Mouse (Mus musculus): ENCODE results near the gene Fkrp. TPM values are rescaled to one million over a fixed set of nuclear protein-coding genes. Genes with fewer than 3 reads are reported as not detected.
A peak's percentile ranks its signal among the peaks of the same experiment; 100 is the strongest.

Fkrp gene
- 8.7 and 15.6 TPM in 2 replicates for total RNA-seq (2017)

DNA sequence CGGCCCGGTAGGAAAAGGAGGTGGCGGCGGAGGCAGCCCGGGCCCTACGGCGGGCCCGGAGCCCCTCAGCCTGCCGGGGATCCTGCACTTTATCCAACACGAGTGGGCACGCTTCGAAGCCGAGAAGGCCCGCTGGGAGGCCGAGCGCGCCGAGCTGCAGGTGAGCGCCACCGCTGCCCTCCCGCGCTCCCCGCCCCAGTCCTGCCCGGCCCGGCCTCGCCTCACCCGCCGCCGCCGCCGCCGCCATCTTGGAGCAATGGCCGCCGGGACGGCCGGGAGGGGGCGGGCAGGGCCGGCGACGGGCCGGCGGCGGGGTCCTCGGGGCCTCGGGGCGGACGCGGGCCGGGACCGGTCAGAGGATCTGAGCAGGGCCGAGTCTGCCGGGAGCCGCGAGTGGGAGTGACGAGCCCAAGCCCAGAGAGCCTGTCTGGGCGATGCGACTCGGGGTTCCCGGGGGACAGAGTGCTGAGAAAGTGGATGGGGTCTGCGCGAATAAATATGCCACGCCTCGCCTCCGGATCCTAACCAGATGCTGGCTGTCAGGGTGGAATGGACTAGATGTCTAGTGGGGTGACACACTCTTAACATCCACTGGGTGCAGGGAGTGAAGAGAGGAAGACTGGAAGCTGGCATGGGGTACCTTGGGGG, at the start of gene Fkrp:
Gene Fkrp (minus strand): TSS at position 258 of the 648 bp plus-strand sequence.
- peak in 1 of 2 experiments; percentile 33; a peak in 1 of 4 replicates for ATAC-seq (replicated peaks in 1 of 2; ENCODE audit: insufficient read depth in 1 of 2, low FRiP score in 2 of 2, low TSS enrichment in 1 of 2, low read depth in 1 of 2, poor library complexity in 2 of 2, severe bottlenecking in 2 of 2)

GRCm38 (mm10) chr7:16859902-16860651, 43.5 kb upstream of the Fkrp start:
- ATAC-seq (replicated peaks in 1 of 2; ENCODE audit: insufficient read depth in 1 of 2, low FRiP score in 2 of 2, low TSS enrichment in 1 of 2, low read depth in 1 of 2, poor library complexity in 2 of 2, severe bottlenecking in 2 of 2) = peak in 1 of 2 experiments; percentile 46; a peak in 2 of 4 replicates

GRCm38 (mm10) chr7:16858336-16858735, 41.8 kb upstream of the Fkrp start:
- peak; percentile 53 to 74 for ATAC-seq (replicated peaks in 1 of 2; ENCODE audit: insufficient read depth in 1 of 2, low FRiP score in 2 of 2, low TSS enrichment in 1 of 2, low read depth in 1 of 2, poor library complexity in 2 of 2, severe bottlenecking in 2 of 2)

- no peak for ATAC-seq (replicated peaks in 1 of 2; ENCODE audit: insufficient read depth in 1 of 2, low FRiP score in 2 of 2, low TSS enrichment in 1 of 2, low read depth in 1 of 2, poor library complexity in 2 of 2, severe bottlenecking in 2 of 2)
These were observed 36.8 kb upstream of the Fkrp start for GRCm38 (mm10) chr7:16853302-16853831.

- ATAC-seq (replicated peaks in 1 of 2; ENCODE audit: insufficient read depth in 1 of 2, low FRiP score in 2 of 2, low TSS enrichment in 1 of 2, low read depth in 1 of 2, poor library complexity in 2 of 2, severe bottlenecking in 2 of 2) = no peak
These were observed 35.1 kb upstream of the Fkrp start for GRCm38 (mm10) chr7:16851636-16852035.

- no peak for ATAC-seq (replicated peaks in 1 of 2; ENCODE audit: insufficient read depth in 1 of 2, low FRiP score in 2 of 2, low TSS enrichment in 1 of 2, low read depth in 1 of 2, poor library complexity in 2 of 2, severe bottlenecking in 2 of 2)
These were observed 32.0 kb upstream of the Fkrp start for GRCm38 (mm10) chr7:16848579-16848978.

GRCm38 (mm10) chr7:16847507-16847906, 31.0 kb upstream of the Fkrp start:
- ATAC-seq (replicated peaks in 1 of 2; ENCODE audit: insufficient read depth in 1 of 2, low FRiP score in 2 of 2, low TSS enrichment in 1 of 2, low read depth in 1 of 2, poor library complexity in 2 of 2, severe bottlenecking in 2 of 2) = no peak

- ATAC-seq (replicated peaks in 1 of 2; ENCODE audit: insufficient read depth in 1 of 2, low FRiP score in 2 of 2, low TSS enrichment in 1 of 2, low read depth in 1 of 2, poor library complexity in 2 of 2, severe bottlenecking in 2 of 2) = no peak
These were observed 30.2 kb upstream of the Fkrp start for GRCm38 (mm10) chr7:16846775-16847174.

DNA sequence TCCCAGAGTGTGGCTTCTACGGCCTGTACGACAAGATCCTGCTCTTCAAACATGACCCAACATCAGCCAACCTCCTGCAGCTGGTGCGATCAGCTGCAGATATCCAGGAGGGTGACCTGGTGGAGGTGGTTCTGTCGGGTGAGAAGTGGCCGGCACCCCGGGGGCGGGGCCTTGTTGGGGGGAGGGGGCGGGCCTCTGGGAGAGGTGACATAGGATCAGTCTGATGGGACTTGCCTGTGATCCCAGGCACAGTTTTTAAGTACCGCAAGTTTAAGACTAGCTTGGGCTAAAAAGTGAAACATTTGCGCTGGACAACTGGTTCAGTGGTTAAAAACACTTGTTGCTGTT, 29.3 kb upstream of the Fkrp start:
- ATAC-seq (replicated peaks in 1 of 2; ENCODE audit: insufficient read depth in 1 of 2, low FRiP score in 2 of 2, low TSS enrichment in 1 of 2, low read depth in 1 of 2, poor library complexity in 2 of 2, severe bottlenecking in 2 of 2) = no peak

GRCm38 (mm10) chr7:16845072-16845819, 28.7 kb upstream of the Fkrp start:
- ATAC-seq (replicated peaks in 1 of 2; ENCODE audit: insufficient read depth in 1 of 2, low FRiP score in 2 of 2, low TSS enrichment in 1 of 2, low read depth in 1 of 2, poor library complexity in 2 of 2, severe bottlenecking in 2 of 2) = peak; percentile 5 to 25; a peak in 3 of 4 replicates

DNA sequence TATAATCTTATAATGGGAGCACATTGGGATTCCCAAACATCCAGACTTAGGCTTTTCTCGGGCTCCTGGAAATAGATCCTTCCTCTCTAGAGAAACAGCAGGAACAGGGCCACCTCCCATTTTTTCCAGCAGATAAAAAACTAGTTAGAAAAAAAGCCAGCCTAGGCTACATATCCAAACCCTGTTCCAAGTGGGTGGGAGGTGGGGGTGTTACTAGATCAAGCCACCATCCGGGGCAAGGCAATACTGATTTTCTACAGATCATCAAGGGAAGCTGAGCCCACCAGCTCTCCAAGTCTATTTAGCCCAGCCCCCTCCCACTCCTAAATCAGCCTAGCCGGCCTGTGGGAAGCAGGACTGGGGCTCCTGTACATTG, 28.2 kb upstream of the Fkrp start:
- no peak for ATAC-seq (replicated peaks in 1 of 2; ENCODE audit: insufficient read depth in 1 of 2, low FRiP score in 2 of 2, low TSS enrichment in 1 of 2, low read depth in 1 of 2, poor library complexity in 2 of 2, severe bottlenecking in 2 of 2)

DNA sequence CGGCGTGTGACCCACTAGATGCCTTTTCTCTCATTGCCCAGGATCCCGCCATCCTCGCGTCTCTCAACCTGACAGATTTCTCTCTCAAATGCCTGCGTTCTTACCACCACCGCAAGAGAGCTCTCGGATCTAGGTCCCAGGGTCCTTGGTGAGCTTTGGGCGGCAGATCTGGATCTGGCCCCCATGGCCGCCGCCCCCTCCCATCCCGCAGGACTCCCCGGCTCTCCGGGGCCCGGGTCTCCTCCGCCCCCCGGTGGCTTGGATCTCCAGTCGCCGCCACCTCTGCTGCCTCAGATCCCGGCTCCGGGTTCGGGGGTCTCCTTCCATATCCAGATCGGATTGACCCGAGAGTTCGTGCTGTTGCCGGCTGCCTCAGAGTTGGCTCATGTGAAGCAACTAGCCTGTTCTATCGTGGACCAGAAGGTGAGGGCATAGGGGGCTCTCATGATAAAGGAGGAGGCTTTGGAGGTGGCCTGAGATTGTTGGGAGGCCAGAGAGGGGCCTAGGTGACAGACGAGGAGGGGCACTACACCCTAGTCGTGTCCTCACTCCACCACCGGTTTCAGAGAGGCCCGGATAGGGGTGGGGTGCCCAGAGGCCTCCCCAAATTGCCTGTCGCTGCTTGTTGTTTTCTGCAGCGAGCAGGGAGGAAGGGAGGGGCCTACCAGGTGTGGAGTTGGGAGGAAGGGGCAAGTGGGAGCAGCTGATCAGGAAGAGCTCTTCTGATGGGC, 27.1 kb upstream of the Fkrp start:
- no peak for ATAC-seq (replicated peaks in 1 of 2; ENCODE audit: insufficient read depth in 1 of 2, low FRiP score in 2 of 2, low TSS enrichment in 1 of 2, low read depth in 1 of 2, poor library complexity in 2 of 2, severe bottlenecking in 2 of 2)

DNA sequence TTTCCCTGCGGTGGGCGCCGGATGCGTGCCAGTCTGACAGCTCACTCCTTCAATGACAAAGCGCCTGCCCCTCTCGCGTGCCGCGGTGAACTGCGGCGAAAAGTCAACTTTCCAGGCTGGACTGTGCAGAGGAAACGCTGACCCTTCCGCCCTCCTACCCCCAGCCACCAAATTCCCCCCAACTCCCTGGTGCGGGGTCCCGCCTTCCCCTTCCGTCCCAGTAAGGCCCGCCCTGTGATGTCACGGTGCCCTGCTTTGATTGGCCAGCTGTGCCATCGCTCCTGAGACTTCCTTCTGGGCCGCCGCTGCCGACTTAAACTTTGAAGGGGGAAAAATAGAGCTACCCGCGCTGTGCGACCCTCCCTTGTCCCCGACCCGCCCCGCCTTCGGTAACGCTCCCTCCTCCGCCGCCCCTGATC, 26.1 kb upstream of the Fkrp start, which contains the start of gene Prkd2:
Gene Prkd2 (plus strand): TSS at position 258 of the 419 bp plus-strand sequence.
- ATAC-seq (replicated peaks in 1 of 2; ENCODE audit: insufficient read depth in 1 of 2, low FRiP score in 2 of 2, low TSS enrichment in 1 of 2, low read depth in 1 of 2, poor library complexity in 2 of 2, severe bottlenecking in 2 of 2) = peak; percentile 47 to 60

GRCm38 (mm10) chr7:16841561-16842560, 25.3 kb upstream of the Fkrp start:
- peak; percentile 60 to 63 for ATAC-seq (replicated peaks in 1 of 2; ENCODE audit: insufficient read depth in 1 of 2, low FRiP score in 2 of 2, low TSS enrichment in 1 of 2, low read depth in 1 of 2, poor library complexity in 2 of 2, severe bottlenecking in 2 of 2)

GRCm38 (mm10) chr7:16841078-16841477, 24.5 kb upstream of the Fkrp start:
- ATAC-seq (replicated peaks in 1 of 2; ENCODE audit: insufficient read depth in 1 of 2, low FRiP score in 2 of 2, low TSS enrichment in 1 of 2, low read depth in 1 of 2, poor library complexity in 2 of 2, severe bottlenecking in 2 of 2) = no peak

DNA sequence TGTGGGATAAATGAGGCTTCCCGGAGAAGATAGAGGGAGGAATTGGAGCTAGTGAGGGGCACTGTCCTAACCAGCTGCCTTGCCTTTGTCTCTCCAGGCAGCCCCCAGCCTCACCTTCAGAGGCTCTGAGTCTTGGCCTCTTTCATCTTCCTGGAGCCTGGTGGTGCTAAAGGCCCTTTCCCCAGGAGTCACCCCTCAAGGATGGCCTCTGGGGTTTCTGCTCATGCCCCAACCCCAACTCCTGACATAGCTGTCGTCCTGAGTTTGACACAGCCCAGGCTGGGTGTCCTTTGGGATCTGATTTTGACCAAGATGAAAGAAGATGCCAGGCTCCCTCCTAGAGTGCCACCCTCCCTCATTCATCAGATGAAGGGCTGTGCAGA, 23.6 kb upstream of the Fkrp start:
- no peak for ATAC-seq (replicated peaks in 1 of 2; ENCODE audit: insufficient read depth in 1 of 2, low FRiP score in 2 of 2, low TSS enrichment in 1 of 2, low read depth in 1 of 2, poor library complexity in 2 of 2, severe bottlenecking in 2 of 2)

All from hematopoietic stem cell, adult 5-6 weeks (primary cell).